Mouse (Mus musculus) liver, postnatal 0 days (tissue): Measurements from ENCODE around the gene Poll.

Source experiments
- CTCF ChIP-seq: sonication (generic); IDR thresholded peaks from 2 replicates; pipeline ENCODE4 v1.5.1; 2016; ENCODE audit warnings: antibody characterized with exemption, low read depth
- EP300 ChIP-seq: IDR thresholded peaks from 2 replicates; pipeline ENCODE4 v1.6.1; 2016; ENCODE audit warnings: antibody characterized with exemption, low read depth, mild to moderate bottlenecking

GRCm38 (mm10) chr19:45544152-45544924 lies 16.0 kb downstream of the Poll start:
- TF ChIP-seq EP300 (no peak), CTCF (no peak)
